Mouse (Mus musculus): ENCODE results near the gene Crybb3. TPM values are rescaled to one million over a fixed set of nuclear protein-coding genes. Genes with fewer than 3 reads are reported as not detected.

Gene Crybb3
- polyA plus RNA-seq (2015; fragmentation: Nextera tagmentation; extraction: Ambion mirVana): 2.4 and 3.3 TPM in 2 replicates

DNA sequence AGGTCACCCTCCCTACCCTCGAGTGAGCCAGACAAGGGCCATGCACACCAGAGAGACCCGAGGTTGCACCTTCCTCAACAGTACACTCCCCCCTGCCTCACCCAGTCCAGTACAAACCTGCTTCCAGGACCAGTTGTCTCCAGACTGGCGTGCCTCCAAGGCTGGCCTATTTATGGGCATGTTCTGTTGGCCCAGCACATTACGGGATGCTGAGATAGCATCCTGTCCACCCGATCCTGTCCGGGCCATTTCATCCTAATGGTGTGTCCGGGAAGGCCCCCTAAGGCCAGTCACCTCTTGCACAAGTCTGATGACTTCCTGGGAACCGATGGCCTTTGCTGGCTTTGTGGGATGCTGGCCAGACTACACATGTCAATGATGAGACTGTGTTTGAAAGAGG lies at the start of gene Crybb3:
Gene Crybb3, minus strand, starts transcription at position 146 of the 400 bp plus-strand sequence.

DNA sequence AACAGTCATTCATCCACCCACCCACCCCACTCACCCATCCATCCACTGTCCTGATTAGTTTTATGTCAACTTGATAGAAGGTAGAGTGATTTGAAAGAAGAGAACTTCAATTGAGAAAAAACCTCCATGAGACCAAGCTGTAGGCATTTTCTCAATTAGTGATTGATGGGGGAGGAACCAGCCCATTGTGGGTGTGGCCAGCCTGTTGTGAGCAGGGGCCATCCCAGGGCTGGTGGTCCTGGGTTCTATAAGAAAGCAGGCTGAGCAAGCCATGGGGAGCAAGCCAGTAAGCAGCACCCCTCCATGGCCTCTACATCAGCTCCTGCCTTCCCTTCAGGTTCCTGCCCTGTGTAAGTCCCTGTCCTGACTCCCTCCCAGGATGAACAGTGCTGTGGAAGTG lies 11.4 kb downstream of the Crybb3 start, which contains the start of gene Crybb2:
Gene Crybb2, minus strand, starts transcription at position 101 of the 400 bp plus-strand sequence.

Other genes starting within 250 kb of the Crybb3 start
- gene Myo18b, start 185.2 kb downstream of the Crybb3 start, polyA plus RNA-seq (2015; fragmentation: Nextera tagmentation; extraction: Ambion mirVana): 0.80 and 1.4 TPM in 2 replicates
- gene Grk3, start 65.8 kb downstream of the Crybb3 start, polyA plus RNA-seq (2015; fragmentation: Nextera tagmentation; extraction: Ambion mirVana): 23.7 and 29.4 TPM in 2 replicates
- not detected in 2 replicates for gene Crybb2, start 11.5 kb downstream of the Crybb3 start, polyA plus RNA-seq (2015; fragmentation: Nextera tagmentation; extraction: Ambion mirVana)
- gene 2900026A02Rik, start 139.7 kb upstream of the Crybb3 start, polyA plus RNA-seq (2015; fragmentation: Nextera tagmentation; extraction: Ambion mirVana): 3.2 and 4.3 TPM in 2 replicates
- not detected in 2 replicates for gene Tmem211, start 145.3 kb upstream of the Crybb3 start, polyA plus RNA-seq (2015; fragmentation: Nextera tagmentation; extraction: Ambion mirVana)
- gene Sgsm1, start 229.2 kb upstream of the Crybb3 start, polyA plus RNA-seq (2015; fragmentation: Nextera tagmentation; extraction: Ambion mirVana): 14.0 and 17.1 TPM in 2 replicates

Measured in neural tube, postnatal 0 days (tissue).